Mouse (Mus musculus) midbrain, embryonic 13.5 days (tissue): ENCODE data around the gene Tctn1. TPM values are rescaled to one million over a fixed set of nuclear protein-coding genes. Genes with fewer than 3 reads are reported as not detected.

Source experiments
- ATAC-seq: fragments of 200-750 bp; cut with Nextera tagmentation; 2 replicates; pipeline ENCODE4 v1.8.0; 2017; ENCODE audit warnings: mild to moderate bottlenecking, moderate TSS enrichment, moderate library complexity
- H3K27ac ChIP-seq: fragments of 300-500 bp; sonication (generic); 2 replicates; pipeline ENCODE4 v1.5.1; 2015; ENCODE audit warnings: inconsistent platforms, mild to moderate bottlenecking, moderate library complexity
- H3K27me3 ChIP-seq: fragments of 300-500 bp; sonication (generic); 2 replicates; pipeline ENCODE4 v1.6.1; 2015; ENCODE audit warnings: mild to moderate bottlenecking, inconsistent platforms
- H3K36me3 ChIP-seq: fragments of 300-500 bp; sonication (generic); 2 replicates; pipeline ENCODE4 v1.6.1; 2015; ENCODE audit warnings: mild to moderate bottlenecking, inconsistent platforms
- H3K4me1 ChIP-seq: fragments of 300-500 bp; sonication (generic); replicated peaks from 2 replicates; pipeline ENCODE4 v1.6.1; 2015; ENCODE audit warnings: inconsistent platforms
- H3K4me2 ChIP-seq: fragments of 300-500 bp; sonication (generic); replicated peaks from 2 replicates; pipeline ENCODE4 v1.6.1; 2015; ENCODE audit warnings: moderate library complexity, mild to moderate bottlenecking, inconsistent platforms
- H3K4me3 ChIP-seq: fragments of 300-500 bp; sonication (generic); replicated peaks from 2 replicates; pipeline ENCODE4 v1.5.1; 2015; ENCODE audit warnings: mild to moderate bottlenecking, inconsistent platforms
- H3K9ac ChIP-seq: fragments of 300-500 bp; sonication (generic); replicated peaks from 2 replicates; pipeline ENCODE4 v1.6.1; 2015; ENCODE audit warnings: mild to moderate bottlenecking, inconsistent platforms
- H3K9me3 ChIP-seq: fragments of 300-500 bp; sonication (generic); 2 replicates; pipeline ENCODE4 v1.6.1; 2016; ENCODE audit warnings: mild to moderate bottlenecking, inconsistent platforms
- WGBS: fragments of 180-500 bp; shearing (Covaris S2); methylation state at CpG from one replicate; pipeline ENCODE4 v1.1.7; 2015; 5-methylcytosine and 5-hydroxymethylcytosine counted together
- polyA plus RNA-seq: library from polyadenylated mRNA; unstranded; fragments of >200 nt; fragmentation: Nextera tagmentation; extraction: Ambion mirVana; gene quantifications from 2 replicates; pipeline ENCODE4 v1.2.1, GENCODE M21; 2015

Tctn1 gene
- polyA plus RNA-seq, 1 experiment from 2014 or later = 6.4 TPM

DNA sequence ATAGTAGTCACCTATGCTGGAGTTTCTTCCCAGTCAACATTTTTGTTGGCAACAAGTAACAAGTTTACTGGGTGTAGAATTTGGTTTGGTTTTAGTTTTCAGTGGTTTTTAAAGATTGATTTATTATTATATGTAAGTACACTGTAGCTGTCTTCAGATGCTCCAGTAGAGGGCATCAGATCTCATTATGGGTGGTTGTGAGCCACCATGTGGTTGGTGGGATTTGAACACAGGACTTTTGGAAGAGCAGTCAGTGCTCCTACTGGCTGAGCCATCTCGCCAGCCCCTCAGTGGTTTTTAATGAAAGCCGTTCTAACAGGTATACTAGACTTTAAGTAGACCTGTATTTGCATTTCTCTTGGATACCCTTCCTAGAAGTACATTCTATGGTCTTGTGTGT lies 1.7 kb upstream of the Tctn1 start:
- Histone ChIP-seq H3K9ac (no peak overlapping the region), H3K9me3 (no peaks in the 10 kb centered on the region), H3K4me2 (no peak overlapping the region), H3K4me1 (peaks cover 22% of the 10 kb centered on the region), H3K27ac (no peak overlapping the region), H3K27me3 (no peaks in the 10 kb centered on the region), H3K36me3 (no peaks in the 10 kb centered on the region), H3K4me3 (no peak overlapping the region)
- no peak for ATAC-seq
- WGBS = 87% methylated on average over 2 of the region's 2 CpGs

DNA sequence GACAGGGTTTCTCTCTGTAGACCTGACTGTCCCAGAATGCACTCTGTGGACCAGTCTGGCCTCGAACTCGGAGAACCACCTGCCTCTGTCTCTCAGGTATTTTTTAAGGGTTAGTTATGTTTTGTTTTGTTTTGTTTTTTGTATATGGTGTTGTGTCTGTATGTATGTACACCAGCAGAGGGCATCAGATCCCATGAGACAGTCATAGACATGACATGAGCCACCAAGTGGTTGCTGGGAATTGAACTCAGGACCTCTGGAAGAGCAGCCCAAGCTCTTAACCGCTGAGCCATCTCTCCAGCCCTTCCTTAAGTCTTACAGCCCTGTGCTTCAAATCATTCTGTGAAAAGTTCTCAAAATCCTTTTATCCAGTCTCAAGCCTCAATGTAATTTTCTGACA lies 927 bp upstream of the Tctn1 start:
- no peak for ATAC-seq
- WGBS = 72% methylated on average over 3 of the region's 3 CpGs
- H3K27me3 ChIP-seq = no peaks in the 10 kb centered on the region
- H3K36me3 ChIP-seq = no peaks in the 10 kb centered on the region
- H3K4me1 ChIP-seq = peaks cover 30% of the 10 kb centered on the region
- no peak overlapping the region for H3K27ac ChIP-seq
- no peak overlapping the region for H3K4me2 ChIP-seq
- no peaks in the 10 kb centered on the region for H3K9me3 ChIP-seq
- H3K9ac ChIP-seq = no peak overlapping the region
- no peak overlapping the region for H3K4me3 ChIP-seq

DNA sequence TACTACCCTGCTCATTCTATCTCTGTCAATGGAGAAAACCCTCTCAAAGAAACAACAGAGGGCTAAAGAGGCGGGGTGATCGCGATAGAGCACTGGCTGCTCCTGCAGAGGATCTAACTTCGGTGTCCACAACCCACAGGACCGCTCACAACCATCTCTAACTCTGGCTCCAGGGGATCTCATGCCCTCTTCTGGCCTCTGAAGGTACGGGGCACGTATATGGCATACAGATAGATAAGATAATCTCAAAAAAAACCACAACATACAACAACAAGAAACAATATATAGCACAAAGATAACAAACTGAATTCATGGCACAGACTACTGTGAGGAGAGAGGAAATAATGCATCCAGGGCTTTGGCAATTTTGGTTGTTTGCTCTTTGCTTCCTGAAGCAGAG lies 2.2 kb downstream of the Tctn1 start:
- no peak overlapping the region; the same call in 1 of the 2 replicates for H3K4me2 ChIP-seq
- no peak overlapping the region for H3K4me3 ChIP-seq
- 58% methylated on average over 7 of the region's 7 CpGs for WGBS
- H3K27me3 ChIP-seq = no peaks in the 10 kb centered on the region
- peaks cover 35% of the 10 kb centered on the region for H3K4me1 ChIP-seq
- H3K36me3 ChIP-seq = peaks cover 28% of the 10 kb centered on the region
- no peaks in the 10 kb centered on the region for H3K9me3 ChIP-seq
- no peak for ATAC-seq
- H3K9ac ChIP-seq = no peak overlapping the region
- no peak overlapping the region for H3K27ac ChIP-seq

DNA sequence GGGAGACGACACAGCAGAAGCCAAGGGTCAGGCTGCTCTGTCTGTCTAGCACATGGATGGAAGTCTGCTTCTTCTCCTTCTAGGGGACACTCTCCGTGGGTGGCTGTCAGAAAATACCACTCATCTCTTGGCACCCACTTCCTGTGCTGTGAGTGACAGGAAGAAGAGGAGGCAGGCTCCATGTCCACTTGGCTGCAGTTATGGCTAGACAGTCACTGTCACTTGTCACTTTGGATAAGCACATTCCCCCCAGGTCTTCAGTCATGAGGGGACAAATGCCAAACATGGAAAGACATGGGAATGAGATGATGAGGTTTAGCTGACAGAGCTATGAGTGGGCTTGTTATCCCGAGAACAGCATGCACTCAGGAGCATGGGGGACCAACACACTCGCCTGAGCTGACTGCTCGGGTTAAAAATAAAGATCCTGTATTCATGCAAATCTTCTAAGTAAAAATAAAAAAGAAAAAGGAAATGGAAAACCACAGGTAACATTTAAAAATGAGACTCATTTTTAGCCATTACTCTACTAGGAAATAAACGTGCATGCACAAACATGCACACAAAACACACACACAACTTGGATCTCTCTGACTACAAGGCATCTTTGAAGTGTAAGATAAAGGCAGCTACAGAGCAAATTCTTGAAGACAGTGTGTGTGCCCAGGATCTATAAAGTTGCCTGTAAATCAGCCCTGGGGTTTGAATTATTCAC lies 6.1 kb downstream of the Tctn1 start:
- Histone ChIP-seq H3K36me3 (peaks cover 60% of the 10 kb centered on the region), H3K9me3 (no peaks in the 10 kb centered on the region), H3K9ac (no peak overlapping the region), H3K27ac (no peak overlapping the region), H3K27me3 (no peaks in the 10 kb centered on the region), H3K4me3 (no peak overlapping the region), H3K4me2 (no peak overlapping the region), H3K4me1 (peaks cover 28% of the 10 kb centered on the region)
- no peak for ATAC-seq
- 88% methylated on average over 6 of the region's 6 CpGs for WGBS

DNA sequence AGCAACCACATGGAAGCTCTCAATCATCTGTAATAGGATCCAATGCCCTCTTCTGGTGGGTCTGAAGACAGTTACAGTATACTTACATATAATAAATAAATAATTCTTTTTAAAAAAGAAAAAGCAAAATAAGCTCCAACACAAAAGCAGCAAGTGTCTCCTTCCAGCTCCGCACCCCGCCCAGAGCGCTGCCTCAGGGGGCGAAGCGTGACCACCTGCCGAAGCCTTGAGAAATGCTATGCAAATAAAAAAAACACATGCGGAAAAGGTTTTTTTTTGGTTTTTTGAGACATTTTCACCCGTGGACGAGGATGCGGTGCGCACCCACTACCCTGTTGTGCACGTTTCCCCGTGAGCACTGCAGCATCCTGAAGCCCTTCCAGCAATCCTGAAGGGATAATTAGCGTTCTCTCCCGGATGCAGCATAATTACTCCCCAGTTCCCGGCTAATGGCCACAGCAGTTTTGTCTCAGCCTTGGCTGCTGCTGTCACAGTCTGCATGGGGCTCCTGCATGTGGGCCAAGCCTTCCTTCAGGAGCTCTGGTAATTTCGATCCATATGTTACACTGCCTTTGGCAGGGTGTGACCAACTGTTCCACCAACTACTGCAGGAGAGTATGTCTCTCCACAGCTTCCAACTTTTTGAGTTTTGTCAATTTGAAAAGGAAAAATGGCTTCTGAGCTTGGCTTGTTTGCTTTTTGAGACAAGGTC lies 12.2 kb downstream of the Tctn1 start:
- H3K9ac ChIP-seq = no peak overlapping the region
- no peaks in the 10 kb centered on the region for H3K9me3 ChIP-seq
- 92% methylated on average over 17 of the region's 17 CpGs for WGBS
- no peak overlapping the region for H3K4me2 ChIP-seq
- no peak overlapping the region for H3K4me3 ChIP-seq
- no peaks in the 10 kb centered on the region for H3K4me1 ChIP-seq
- peaks cover 86% of the 10 kb centered on the region for H3K36me3 ChIP-seq
- no peak for ATAC-seq
- H3K27me3 ChIP-seq = no peaks in the 10 kb centered on the region
- no peak overlapping the region for H3K27ac ChIP-seq

DNA sequence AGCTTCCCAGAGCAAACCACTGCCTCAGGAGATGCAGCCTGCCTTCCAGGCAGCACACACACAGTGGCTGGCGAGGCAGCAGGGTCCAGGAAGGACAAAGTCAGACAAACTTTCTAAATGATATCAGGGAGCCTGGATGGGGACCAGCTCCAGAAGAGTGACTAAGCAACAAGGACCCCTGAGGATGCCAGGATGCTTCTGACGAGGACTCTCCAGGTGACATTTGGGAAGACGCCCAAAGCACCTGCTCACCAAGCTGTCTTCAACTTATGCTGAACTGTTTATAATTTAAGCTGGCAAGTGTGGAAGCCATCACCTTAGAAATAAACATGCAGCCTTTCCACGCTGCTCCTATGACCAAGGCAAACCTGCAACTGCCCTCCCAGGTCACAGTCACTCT lies 15.0 kb downstream of the Tctn1 start:
- Histone ChIP-seq H3K9ac (no peak overlapping the region), H3K27me3 (no peaks in the 10 kb centered on the region), H3K27ac (no peak overlapping the region), H3K4me2 (no peak overlapping the region), H3K4me1 (peaks cover 8% of the 10 kb centered on the region), H3K9me3 (no peaks in the 10 kb centered on the region), H3K4me3 (no peak overlapping the region), H3K36me3 (peaks cover 77% of the 10 kb centered on the region)
- no peak for ATAC-seq
- 93% methylated on average over 4 of the region's 4 CpGs for WGBS

DNA sequence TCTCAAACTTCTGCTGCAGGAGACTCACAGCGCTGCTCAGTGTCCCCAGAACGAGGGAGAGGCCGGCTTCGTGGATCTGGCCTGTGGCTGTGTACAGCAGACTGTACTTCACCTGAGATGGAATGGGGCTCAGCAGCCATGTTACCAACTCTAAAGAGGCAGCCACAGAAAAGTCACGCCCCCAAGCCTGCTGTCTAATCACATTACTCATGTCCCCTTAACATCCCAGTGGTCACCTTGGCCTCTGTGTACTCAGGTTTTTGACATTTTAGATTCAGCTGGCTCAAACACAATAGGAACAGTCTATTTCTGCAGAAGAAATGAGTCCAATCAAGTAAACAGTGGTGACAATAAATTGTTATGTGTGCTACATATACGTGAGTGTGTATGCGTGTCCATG lies 16.3 kb downstream of the Tctn1 start:
- H3K36me3 ChIP-seq = peaks cover 71% of the 10 kb centered on the region
- ATAC-seq = no peak

DNA sequence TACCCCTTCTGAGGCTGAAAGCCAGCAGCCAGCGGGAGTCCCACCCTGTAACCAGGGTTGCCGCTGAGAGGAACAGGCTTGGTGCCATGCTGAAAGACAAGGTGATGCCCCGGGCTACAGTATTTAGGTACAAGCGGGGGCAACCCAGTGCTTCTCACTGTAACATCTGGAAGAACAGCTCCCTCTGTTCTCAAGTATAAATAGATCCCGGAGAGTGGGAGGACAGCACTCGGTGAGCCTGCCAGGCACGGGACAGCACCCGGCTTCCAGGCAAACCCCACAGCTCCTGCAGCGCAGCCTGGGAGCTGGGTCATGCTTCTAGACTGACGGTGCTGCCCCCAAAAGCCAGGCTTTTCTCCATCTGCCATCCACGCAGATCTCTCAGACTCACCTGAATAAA lies 16.7 kb downstream of the Tctn1 start:
- Histone ChIP-seq H3K36me3 (peaks cover 68% of the 10 kb centered on the region), H3K4me3 (no peak overlapping the region), H3K27ac (no peak overlapping the region), H3K9me3 (no peaks in the 10 kb centered on the region), H3K27me3 (no peaks in the 10 kb centered on the region), H3K4me1 (peaks cover 14% of the 10 kb centered on the region), H3K4me2 (no peak overlapping the region), H3K9ac (no peak overlapping the region)
- no peak for ATAC-seq
- WGBS = 88% methylated on average over 11 of the region's 11 CpGs

More for the DNA sequence above, 16.3 kb downstream of the Tctn1 start:
- Histone ChIP-seq H3K27me3 (no peaks in the 10 kb centered on the region), H3K27ac (no peak overlapping the region), H3K4me2 (no peak overlapping the region), H3K4me3 (no peak overlapping the region), H3K4me1 (peaks cover 14% of the 10 kb centered on the region), H3K9me3 (no peaks in the 10 kb centered on the region), H3K9ac (no peak overlapping the region)
- WGBS = 95% methylated on average over 7 of the region's 7 CpGs

DNA sequence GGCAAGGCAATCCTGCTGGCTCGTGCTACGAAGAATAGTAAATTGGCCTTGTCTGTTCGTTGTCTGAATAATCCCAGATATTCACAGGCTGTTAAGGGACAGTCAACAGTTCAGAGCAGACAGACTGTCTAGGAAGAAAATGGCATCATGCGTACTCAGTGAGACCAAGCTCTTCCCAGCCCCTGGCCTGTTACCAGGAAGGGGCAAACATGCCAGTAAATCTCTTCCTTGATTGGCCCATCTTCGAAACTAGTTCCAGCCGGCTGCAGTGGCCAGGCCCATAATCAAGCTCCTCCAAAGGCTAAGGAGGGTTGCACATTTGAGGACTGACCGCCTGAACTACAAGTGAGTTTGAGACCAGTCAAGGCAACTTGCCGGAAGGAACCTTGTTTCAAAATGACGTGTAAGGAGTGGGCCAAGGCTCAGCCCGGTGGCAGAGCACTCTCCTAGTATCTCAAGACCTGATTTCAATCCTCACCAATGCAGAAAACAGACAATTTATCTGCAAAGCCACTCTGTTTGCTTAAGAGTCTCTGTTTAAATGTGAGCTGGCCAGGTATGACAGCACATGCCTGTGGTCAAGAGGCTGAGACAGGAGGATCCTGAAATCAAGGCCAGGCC lies 17.6 kb downstream of the Tctn1 start:
- 88% methylated on average over 10 of the region's 10 CpGs for WGBS
- Histone ChIP-seq H3K9ac (no peak overlapping the region), H3K27ac (no peak overlapping the region), H3K4me1 (peaks cover 14% of the 10 kb centered on the region), H3K4me3 (no peak overlapping the region), H3K27me3 (no peaks in the 10 kb centered on the region), H3K36me3 (peaks cover 67% of the 10 kb centered on the region), H3K9me3 (no peaks in the 10 kb centered on the region), H3K4me2 (no peak overlapping the region)
- ATAC-seq = no peak

DNA sequence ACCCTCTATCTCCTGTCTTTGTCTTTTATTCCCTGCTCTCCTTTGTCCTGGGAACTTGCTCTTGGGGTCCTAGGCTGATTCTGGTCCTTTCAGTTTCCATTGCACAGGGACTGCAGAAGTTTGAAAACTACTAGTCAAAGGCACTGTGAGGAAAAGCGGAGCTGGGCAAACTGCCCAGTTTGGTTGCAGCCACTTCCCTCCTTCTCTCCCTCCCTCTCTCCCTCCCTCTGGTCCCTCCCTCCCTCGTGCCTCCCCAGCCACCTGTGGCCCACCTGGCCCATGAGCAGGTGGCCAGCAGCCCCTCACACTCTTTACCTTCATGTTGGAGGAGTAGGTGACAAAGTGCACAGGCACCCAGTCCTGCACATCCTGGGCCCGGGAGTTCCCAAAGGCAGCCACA lies 19.1 kb downstream of the Tctn1 start:
- Histone ChIP-seq H3K36me3 (peaks cover 66% of the 10 kb centered on the region), H3K27me3 (no peaks in the 10 kb centered on the region), H3K4me2 (no peak overlapping the region), H3K27ac (0 out of 2 replicates have a peak overlapping the region, but pooled peaks have one; percentile 35), H3K9me3 (no peaks in the 10 kb centered on the region), H3K9ac (no peak overlapping the region), H3K4me1 (peaks cover 14% of the 10 kb centered on the region), H3K4me3 (no peak overlapping the region)
- 66% methylated on average over 3 of the region's 3 CpGs for WGBS
- ATAC-seq = no peak

DNA sequence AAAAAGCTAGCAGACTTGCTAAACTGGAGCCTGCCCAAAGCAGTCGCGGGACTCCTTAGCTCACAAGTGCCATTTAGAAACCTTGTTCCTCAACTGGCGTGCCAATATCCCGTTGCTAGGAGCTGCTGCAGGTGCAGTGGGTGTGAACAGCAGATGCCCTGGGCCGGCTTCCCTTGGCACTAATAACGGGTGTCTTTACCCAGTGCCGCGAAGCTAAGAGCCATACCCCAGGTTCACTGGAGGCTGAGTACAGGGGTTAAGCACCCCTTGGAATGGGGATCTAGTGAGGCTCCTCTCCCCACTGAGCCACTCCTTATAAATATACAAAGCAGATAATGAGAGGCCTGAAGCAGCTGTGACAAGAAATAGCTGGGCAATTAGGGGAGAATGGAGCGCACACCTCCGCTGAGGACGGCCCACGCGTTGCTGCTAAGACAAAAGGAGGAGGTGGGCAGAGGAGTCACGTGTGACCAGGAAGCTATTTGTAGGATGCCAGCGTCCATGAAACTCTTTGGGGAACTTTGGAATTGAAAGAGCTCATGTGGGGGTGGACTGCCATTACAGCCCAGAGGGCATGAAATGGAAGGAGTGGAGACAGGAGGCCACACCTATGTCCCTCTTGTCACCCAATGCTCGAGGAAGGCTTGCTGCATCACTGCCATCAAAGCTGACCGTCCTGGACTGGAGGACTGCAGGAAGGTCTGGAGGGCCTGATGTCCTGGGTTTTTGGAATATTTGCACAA lies 20.3 kb downstream of the Tctn1 start:
- peaks cover 69% of the 10 kb centered on the region for H3K36me3 ChIP-seq
- no peak overlapping the region for H3K9ac ChIP-seq
- H3K27ac ChIP-seq = no peak overlapping the region
- 66% methylated on average over 17 of the region's 17 CpGs for WGBS
- peaks cover 14% of the 10 kb centered on the region for H3K4me1 ChIP-seq
- H3K4me2 ChIP-seq = no peak overlapping the region
- ATAC-seq = 0 out of 2 replicates have a peak, but pooled peaks have one; percentile 40
- H3K4me3 ChIP-seq = no peak overlapping the region
- H3K9me3 ChIP-seq = no peaks in the 10 kb centered on the region
- H3K27me3 ChIP-seq = no peaks in the 10 kb centered on the region
